Mouse (Mus musculus) bone marrow macrophage, adult 2 months (primary cell): ENCODE measurements around the gene Lpin3.

Source experiments
- CTCF ChIP-seq: IDR thresholded peaks from 2 replicates; pipeline ENCODE4 v1.5.1; 2012; ENCODE audit warnings: low read depth, mild to moderate bottlenecking, low read length, moderate library complexity
- POLR2A ChIP-seq: IDR thresholded peaks from 2 replicates; pipeline ENCODE4 v1.6.1; 2012; ENCODE audit warnings: mild to moderate bottlenecking, low read depth, low read length, borderline replicate concordance

DNA sequence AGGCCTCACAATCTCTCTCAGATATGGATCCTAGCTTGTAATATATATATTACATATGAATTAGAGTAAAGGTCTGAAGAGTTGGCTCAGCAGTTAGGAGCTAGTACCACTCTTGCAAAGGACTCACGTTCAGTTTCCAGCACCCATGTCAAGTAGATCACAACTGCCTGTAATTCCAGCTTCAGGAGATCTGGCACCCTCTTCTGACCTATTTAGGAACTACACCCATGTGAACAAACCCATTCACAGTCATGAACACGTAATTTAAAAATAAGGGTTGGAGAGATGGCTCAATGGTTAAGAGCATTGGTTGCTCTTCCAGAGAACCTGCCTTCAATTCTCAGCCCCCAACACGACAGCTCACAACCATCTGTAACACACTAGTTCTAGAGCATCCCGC is 4.4 kb upstream of the Lpin3 start:
- TF ChIP-seq CTCF (no peak), POLR2A (no peak)
